Mouse (Mus musculus): ENCODE results near the gene Sh3d21.

- TF ChIP-seq CTCF (IDR thresholded peaks at IDR 0.05), result no peak
- no peak for TF ChIP-seq EP300 (IDR thresholded peaks at IDR 0.05)
Measured at GRCm38 (mm10) chr4:126200656-126201055, 37.4 kb upstream of the Sh3d21 start.

Measured in lung, postnatal 0 days (tissue).